Comparison of ENCODE assay signal across 20 mouse cellular contexts in genomic region chr11:101556541-101556940, GRCm38 (mm10). TPM values are rescaled to one million over a fixed set of nuclear protein-coding genes. Genes with fewer than 3 reads are reported as not detected.
A peak's percentile ranks its signal among the peaks of the same experiment; 100 is the strongest.
DNase-seq lines count a peak whose midpoint lies in the region; ATAC-seq and TF ChIP-seq lines count a peak whose summit lies in the region.
"Had no signal": no experiment of that assay in that cellular context is flagged by ENCODE, and none has a peak within 500 bp of the region (broad histone marks: within the 10 kb centered on the region; RNA-seq: fewer than 3 reads in every experiment).

No protein-coding gene starts in this region.

- H3K4me2 ChIP-seq in forebrain, embryonic 13.5 days, result no peak overlapping the region
- H3K4me2 ChIP-seq in forebrain, embryonic 16.5 days (ENCODE audit: low read length), result no peak overlapping the region
- H3K4me2 ChIP-seq in liver, embryonic 16.5 days (ENCODE audit: low read depth, low read length), result peak overlapping the region; percentile 31; the same call in 1 of the 2 replicates
- H3K4me2 ChIP-seq: embryonic facial prominence, embryonic 15.5 days; limb, embryonic 12.5 days; stomach, embryonic 15.5 days had no signal

- 92% methylated on average over 7 of the region's 7 CpGs for WGBS in forebrain, embryonic 13.5 days
- WGBS in forebrain, embryonic 16.5 days, result 88% methylated on average over 7 of the region's 7 CpGs
- WGBS in liver, embryonic 16.5 days (ENCODE audit: insufficient replicate concordance), result 80% methylated on average over 7 of the region's 7 CpGs
- 71% methylated on average over 7 of the region's 7 CpGs for WGBS in cerebellum, adult 2 months

- 0 out of 2 replicates have a peak overlapping the region, but pooled peaks have one; percentile 31 for H3K9ac ChIP-seq in forebrain, embryonic 13.5 days
- H3K9ac ChIP-seq in forebrain, embryonic 16.5 days (replicated peaks; ENCODE audit: low read depth, low read length), result no peak overlapping the region
- no peak overlapping the region for H3K9ac ChIP-seq in liver, embryonic 16.5 days (ENCODE audit: low read depth, low read length)
- H3K9ac ChIP-seq: embryonic facial prominence, embryonic 15.5 days; limb, embryonic 12.5 days; stomach, embryonic 15.5 days had no signal

- H3K36me3 ChIP-seq in forebrain, embryonic 13.5 days (ENCODE audit: poor library complexity, severe bottlenecking), result peaks cover 59% of the 10 kb centered on the region
- H3K36me3 ChIP-seq in forebrain, embryonic 16.5 days (ENCODE audit: control insufficient read depth, insufficient read depth), result peaks cover 7% of the 10 kb centered on the region; the same call in 1 of the 2 replicates
- peaks cover 21% of the 10 kb centered on the region for H3K36me3 ChIP-seq in liver, embryonic 16.5 days (ENCODE audit: control insufficient read depth, insufficient read depth)

- no peak overlapping the region for H3K4me3 ChIP-seq in forebrain, embryonic 13.5 days
- H3K4me3 ChIP-seq in forebrain, embryonic 16.5 days (replicated peaks; ENCODE audit: low read length), result no peak overlapping the region
- H3K4me3 ChIP-seq in liver, embryonic 16.5 days (ENCODE audit: low read depth, low read length), result no peak overlapping the region
- H3K4me3 ChIP-seq in cerebellum, adult 2 months (replicated peaks; ENCODE audit: insufficient read depth, low read depth, low read length), result no peak overlapping the region
- H3K4me3 ChIP-seq: embryonic facial prominence, embryonic 15.5 days; limb, embryonic 12.5 days; midbrain, embryonic 10.5 days; stomach, embryonic 15.5 days had no signal

- H3K9me3 ChIP-seq in forebrain, embryonic 13.5 days (replicated peaks), result no peaks in the 10 kb centered on the region
- no peaks in the 10 kb centered on the region for H3K9me3 ChIP-seq in forebrain, embryonic 16.5 days (ENCODE audit: control insufficient read depth, low read length)
- H3K9me3 ChIP-seq in liver, embryonic 16.5 days (replicated peaks; ENCODE audit: control insufficient read depth, low read length), result no peaks in the 10 kb centered on the region
- H3K9me3 ChIP-seq: embryonic facial prominence, embryonic 15.5 days; limb, embryonic 12.5 days; midbrain, embryonic 10.5 days; stomach, embryonic 15.5 days had no signal

- no peak for ATAC-seq in forebrain, embryonic 13.5 days
- ATAC-seq in forebrain, embryonic 16.5 days, result no peak
- ATAC-seq in liver, embryonic 16.5 days (ENCODE audit: low read depth), result no peak

- DNase-seq in kidney, adult 8-10 months, result peak; percentile 72 to 86
- DNase-seq in kidney, postnatal 4 days, result peak; percentile 30 to 42
- no peak for DNase-seq in cerebellum, adult 2 months
- DNase-seq in layer of hippocampus, postnatal 36 days, result no peak
- DNase-seq in left cerebral cortex, adult 18-20 months (ENCODE audit: low spot score in 2 of 2), result no peak
- DNase-seq: cerebellum, adult 18-20 months; lung, postnatal 10 days; thymus, postnatal 4 days had no signal

- H3K27me3 ChIP-seq in forebrain, embryonic 13.5 days, result no peaks in the 10 kb centered on the region
- H3K27me3 ChIP-seq in forebrain, embryonic 16.5 days (replicated peaks; ENCODE audit: control insufficient read depth, insufficient read depth, low read length), result no peaks in the 10 kb centered on the region
- no peaks in the 10 kb centered on the region for H3K27me3 ChIP-seq in liver, embryonic 16.5 days (ENCODE audit: control insufficient read depth, insufficient read depth, low read depth, low read length)
- no peaks in the 10 kb centered on the region for H3K27me3 ChIP-seq in cerebellum, adult 2 months (ENCODE audit: control insufficient read depth, insufficient read depth, low read length)
- H3K27me3 ChIP-seq: embryonic facial prominence, embryonic 15.5 days; limb, embryonic 12.5 days; stomach, embryonic 15.5 days had no signal

- H3K4me1 ChIP-seq in forebrain, embryonic 13.5 days, result peaks cover 29% of the 10 kb centered on the region
- H3K4me1 ChIP-seq in forebrain, embryonic 16.5 days (replicated peaks; ENCODE audit: control insufficient read depth, insufficient read depth, low read length), result peaks cover 26% of the 10 kb centered on the region
- peaks cover 7% of the 10 kb centered on the region for H3K4me1 ChIP-seq in liver, embryonic 16.5 days (ENCODE audit: control insufficient read depth, low read depth, low read length)
- no peaks in the 10 kb centered on the region for H3K4me1 ChIP-seq in cerebellum, adult 2 months (ENCODE audit: control insufficient read depth, insufficient read depth, low read length)

- H3K27ac ChIP-seq in forebrain, embryonic 13.5 days, result 0 out of 2 replicates have a peak overlapping the region, but pooled peaks have one; percentile 42
- no peak overlapping the region for H3K27ac ChIP-seq in forebrain, embryonic 16.5 days (ENCODE audit: low read length)
- peak overlapping the region; percentile 58 for H3K27ac ChIP-seq in liver, embryonic 16.5 days (ENCODE audit: low read length)
- no peak overlapping the region for H3K27ac ChIP-seq in cerebellum, adult 2 months (ENCODE audit: insufficient read depth, low read length)
- H3K27ac ChIP-seq: embryonic facial prominence, embryonic 15.5 days; limb, embryonic 12.5 days; midbrain, embryonic 10.5 days; stomach, embryonic 15.5 days had no signal

- no peak for TF ChIP-seq POLR2A in cerebellum, adult 2 months (IDR thresholded peaks at IDR 0.05; ENCODE audit: borderline replicate concordance, insufficient read depth, low read length)

- no peak for TF ChIP-seq CTCF in cerebellum, adult 2 months (IDR thresholded peaks at IDR 0.05; ENCODE audit: borderline replicate concordance, insufficient read depth, low read depth, low read length)

RNA-seq across cellular contexts. Expression of gene Nbr1, which starts 4.6 kb away (rescaled TPM):
- polyA plus RNA-seq in forebrain, embryonic 13.5 days (2015; fragmentation: Nextera tagmentation; extraction: Ambion mirVana), result 104 and 117 TPM in 2 replicates
- polyA plus RNA-seq in forebrain, embryonic 16.5 days (2015; fragmentation: Nextera tagmentation; extraction: Ambion mirVana), result 126 and 139 TPM in 2 replicates
- 46.9 and 52.5 TPM in 2 replicates for polyA plus RNA-seq in liver, embryonic 16.5 days (2015; fragmentation: Nextera tagmentation; extraction: Ambion mirVana)
- polyA plus RNA-seq in cerebellum, adult 2 months (2012; rRNA removed), result 137 and 147 TPM in 2 replicates
- total RNA-seq in layer of hippocampus, postnatal 36 days (2021), result 100 to 1,000 TPM; 142 to 194 TPM
- 100 to 1,000 TPM; 135 to 198 TPM for total RNA-seq in left cerebral cortex, adult 18-20 months (2021)

RNA-seq across cellular contexts. Expression of gene Brca1, which starts 4.8 kb away (rescaled TPM):
- polyA plus RNA-seq in forebrain, embryonic 13.5 days (2015; fragmentation: Nextera tagmentation; extraction: Ambion mirVana), result 11.3 and 12.5 TPM in 2 replicates
- polyA plus RNA-seq in forebrain, embryonic 16.5 days (2015; fragmentation: Nextera tagmentation; extraction: Ambion mirVana), result 5.4 and 6.8 TPM in 2 replicates
- 10.5 and 11.3 TPM in 2 replicates for polyA plus RNA-seq in liver, embryonic 16.5 days (2015; fragmentation: Nextera tagmentation; extraction: Ambion mirVana)
- polyA plus RNA-seq in cerebellum, adult 2 months (2012; rRNA removed), result 0.59 and 0.67 TPM in 2 replicates
- 1 to 10 TPM in 1 of 2 experiments, under 1 TPM in 1; 0.96 to 1.6 TPM for total RNA-seq in layer of hippocampus, postnatal 36 days (2021)
- total RNA-seq in left cerebral cortex, adult 18-20 months (2021), result 1 to 10 TPM in 1 of 2 experiments, under 1 TPM in 1; 0.74 to 1.2 TPM

RNA-seq across cellular contexts. Expression of gene Tmem106a, which starts 25.5 kb away (rescaled TPM):
- polyA plus RNA-seq in forebrain, embryonic 13.5 days (2015; fragmentation: Nextera tagmentation; extraction: Ambion mirVana), result 1.1 and 1.3 TPM in 2 replicates
- 1.9 and 2.4 TPM in 2 replicates for polyA plus RNA-seq in forebrain, embryonic 16.5 days (2015; fragmentation: Nextera tagmentation; extraction: Ambion mirVana)
- polyA plus RNA-seq in liver, embryonic 16.5 days (2015; fragmentation: Nextera tagmentation; extraction: Ambion mirVana), result 7.4 and 8.0 TPM in 2 replicates
- polyA plus RNA-seq in cerebellum, adult 2 months (2012; rRNA removed), result 1.6 and 2.0 TPM in 2 replicates
- total RNA-seq in layer of hippocampus, postnatal 36 days (2021), result 1 to 10 TPM; 1.3 to 2.7 TPM
- total RNA-seq in left cerebral cortex, adult 18-20 months (2021), result 1 to 10 TPM; 1.6 to 2.0 TPM

RNA-seq across cellular contexts. Expression of gene Gm11634, which starts 42.5 kb away (rescaled TPM):
- polyA plus RNA-seq in forebrain, embryonic 13.5 days (2015; fragmentation: Nextera tagmentation; extraction: Ambion mirVana), result not detected in 2 replicates
- polyA plus RNA-seq in forebrain, embryonic 16.5 days (2015; fragmentation: Nextera tagmentation; extraction: Ambion mirVana), result not detected in 2 replicates
- polyA plus RNA-seq in liver, embryonic 16.5 days (2015; fragmentation: Nextera tagmentation; extraction: Ambion mirVana), result 0.15 TPM in 1 of 2 replicates, not detected in the other
- polyA plus RNA-seq in cerebellum, adult 2 months (2012; rRNA removed), result not detected in 2 replicates
- not detected for total RNA-seq in layer of hippocampus, postnatal 36 days (2021)
- not detected for total RNA-seq in left cerebral cortex, adult 18-20 months (2021)
- total RNA-seq: granulocyte monocyte progenitor cell, adult 5-6 weeks had no signal
- polyA plus RNA-seq: embryonic facial prominence, embryonic 15.5 days; heart, embryonic 14.5 days; hindbrain, embryonic 11.5 days; intestine, embryonic 14.5 days; limb, embryonic 12.5 days; neural tube, embryonic 14.5 days; stomach, embryonic 15.5 days had no signal

Comparison
In these comparisons a context has a peak if more than half of its experiments do, and no peak if none do; other contexts are left out.
1. H3K27ac ChIP-seq: peak in forebrain, embryonic 13.5 days (single experiment) and liver, embryonic 16.5 days (single experiment); none in forebrain, embryonic 16.5 days (single experiment) and cerebellum, adult 2 months (single experiment).
2. DNase-seq: peak in kidney, adult 8-10 months (2 of 2) and kidney, postnatal 4 days (2 of 2); none in cerebellum, adult 2 months (0 of 2), layer of hippocampus, postnatal 36 days (0 of 2) and left cerebral cortex, adult 18-20 months (0 of 2).